Mouse (Mus musculus): ENCODE measurements at regions not wholly inside any gene's neighbourhood (a gene's known extent, or its start where the extent isn't known, plus 50 kb on each side); places are given as distances from the start of the nearest gene placed in this dataset.

DNA sequence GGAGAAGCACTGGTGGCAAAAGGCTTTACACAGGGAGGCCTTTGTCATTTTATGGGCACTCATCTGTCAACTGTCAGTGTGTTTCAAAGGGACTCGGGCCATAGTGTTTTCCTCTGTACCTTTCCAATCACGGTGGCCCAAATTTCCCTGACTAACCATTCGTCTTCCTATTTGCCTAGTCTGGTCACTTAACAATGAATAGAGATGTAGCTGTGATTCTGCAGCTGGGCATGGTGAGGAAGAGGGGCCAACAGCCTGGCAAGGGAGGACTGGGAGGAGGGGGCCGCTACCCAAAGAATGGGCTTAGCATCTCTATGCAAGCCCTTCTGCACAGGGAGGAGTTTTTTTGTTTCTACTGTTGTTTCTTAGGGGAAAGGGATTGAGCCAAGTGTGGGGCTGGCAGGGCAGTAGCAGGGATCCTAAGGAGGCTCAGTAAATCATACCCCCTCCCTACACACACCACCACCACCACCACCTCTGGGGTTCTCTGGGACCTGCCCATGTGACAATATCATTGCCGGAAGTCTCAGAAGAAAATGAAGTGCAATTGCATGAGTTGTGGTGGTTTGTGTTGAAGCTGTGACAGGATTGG is 367.2 kb downstream of the Nkx6-1 start:
- DNase-seq (ENCODE audit: low read depth, low spot score), result no peak

DNA sequence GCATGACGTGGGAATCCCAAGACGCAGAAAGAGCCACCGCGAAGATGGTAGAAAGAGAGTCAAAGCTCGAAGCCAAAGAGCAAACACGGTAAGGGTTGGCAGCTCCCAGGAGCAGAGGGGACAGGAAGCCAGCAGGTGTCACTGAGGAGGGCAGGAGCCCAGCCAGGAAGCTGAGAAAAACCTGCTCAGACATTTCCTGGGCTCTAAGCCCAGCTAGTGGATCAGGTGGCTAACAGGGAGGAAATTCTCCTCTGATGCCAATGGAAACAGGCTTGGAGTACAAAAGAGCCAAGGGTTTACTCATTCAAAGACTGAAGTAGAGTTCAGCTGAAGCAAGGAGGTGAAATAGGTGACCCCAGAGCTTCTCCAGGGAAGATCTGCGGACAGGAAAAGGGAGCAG is 368.9 kb downstream of the Nkx6-1 start:
- DNase-seq (ENCODE audit: low read depth, low spot score), result no peak

- DNase-seq (ENCODE audit: low read depth, low spot score), result no peak
These were observed 370.8 kb downstream of the Nkx6-1 start for GRCm38 (mm10) chr5:101294031-101294430.

- DNase-seq (ENCODE audit: low read depth, low spot score), result peak; percentile 45
These were observed 376.4 kb downstream of the Nkx6-1 start for GRCm38 (mm10) chr5:101288358-101288757.

DNA sequence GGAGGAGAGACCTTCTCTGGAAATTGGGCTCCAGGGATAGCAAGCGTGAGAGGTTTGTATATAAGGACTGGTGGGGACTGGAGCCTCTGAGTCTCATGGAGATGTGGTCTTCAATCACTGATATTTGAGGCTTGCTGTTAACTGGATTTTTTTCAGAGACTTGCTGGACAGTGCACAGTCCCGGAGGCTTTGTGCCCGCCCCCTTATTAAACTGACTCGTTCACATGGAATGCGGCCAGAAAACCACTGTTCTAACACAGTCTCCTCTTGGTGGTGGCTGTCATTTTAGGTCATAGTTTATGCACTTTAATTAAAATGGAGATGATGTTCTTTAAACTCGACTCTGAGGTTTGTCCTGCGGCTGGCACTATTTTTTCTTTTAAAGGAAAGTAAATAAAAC is 378.9 kb downstream of the Nkx6-1 start:
- no peak for DNase-seq (ENCODE audit: low read depth, low spot score)

GRCm38 (mm10) chr5:101250474-101250873 is 405.0 kb downstream of the Gpat3 start:
- DNase-seq (ENCODE audit: low read depth, low spot score), result no peak

DNA sequence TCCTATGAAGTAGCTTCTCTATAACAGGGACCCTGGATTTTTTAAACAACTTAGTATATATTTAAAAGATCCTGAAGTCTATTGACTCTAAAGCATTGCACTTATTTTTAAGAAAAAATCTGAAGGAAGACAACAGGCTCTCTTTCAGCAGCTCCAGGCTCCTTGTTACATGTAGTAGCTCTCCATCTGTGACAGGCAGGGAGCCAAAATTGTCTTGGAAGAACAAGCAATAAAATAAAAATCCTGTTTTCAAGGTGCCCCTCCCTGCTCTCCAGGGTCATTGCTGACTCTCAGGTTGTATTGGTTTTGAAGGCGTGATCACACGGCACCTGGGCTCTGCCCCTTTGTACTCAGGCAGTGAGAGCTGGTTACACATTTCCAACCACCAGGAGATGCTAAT is 397.1 kb downstream of the Gpat3 start:
- DNase-seq (ENCODE audit: low read depth, low spot score), result no peak

DNA sequence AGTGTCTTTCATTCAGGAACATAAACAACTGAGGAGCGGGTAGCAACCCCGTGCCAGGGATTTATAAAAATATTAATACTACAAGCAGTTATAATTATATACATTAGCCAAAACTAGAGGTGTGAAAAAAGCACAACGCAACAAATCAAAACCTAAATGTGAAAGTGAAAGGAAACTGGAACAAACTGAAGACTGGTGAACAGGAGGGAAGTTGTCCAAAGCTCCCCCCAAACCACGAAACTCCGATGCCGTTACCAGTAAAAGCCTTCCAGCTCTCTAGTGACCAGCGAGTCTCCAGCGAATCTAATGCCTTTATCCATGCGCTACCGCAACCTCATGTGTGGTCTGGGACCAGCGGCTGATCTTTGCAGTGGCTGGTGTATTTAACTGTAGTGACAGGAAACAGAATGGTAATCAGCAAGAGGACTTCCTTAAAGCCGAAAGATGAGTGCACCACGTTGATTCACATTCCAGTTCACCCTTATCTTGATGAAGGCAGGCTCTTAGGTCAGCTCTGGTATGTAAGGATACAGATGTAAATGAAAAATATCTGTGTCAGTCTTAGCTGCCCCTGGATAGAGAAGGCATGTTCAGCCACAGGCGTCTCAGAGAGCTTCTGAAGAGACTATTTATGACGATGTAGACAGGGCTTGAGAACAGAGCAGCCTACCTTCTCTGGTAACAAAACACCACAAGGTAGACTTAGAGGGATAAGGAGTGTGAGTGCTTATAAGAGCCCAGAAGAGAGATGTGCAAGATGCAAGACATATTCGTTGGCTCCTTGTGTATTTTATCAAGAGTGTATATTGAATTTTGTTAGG is 394.0 kb downstream of the Gpat3 start:
- no peak for DNase-seq (ENCODE audit: low read depth, low spot score)

- DNase-seq (ENCODE audit: low read depth, low spot score), result no peak
These were observed 390.7 kb downstream of the Gpat3 start for GRCm38 (mm10) chr5:101236163-101236693.

DNA sequence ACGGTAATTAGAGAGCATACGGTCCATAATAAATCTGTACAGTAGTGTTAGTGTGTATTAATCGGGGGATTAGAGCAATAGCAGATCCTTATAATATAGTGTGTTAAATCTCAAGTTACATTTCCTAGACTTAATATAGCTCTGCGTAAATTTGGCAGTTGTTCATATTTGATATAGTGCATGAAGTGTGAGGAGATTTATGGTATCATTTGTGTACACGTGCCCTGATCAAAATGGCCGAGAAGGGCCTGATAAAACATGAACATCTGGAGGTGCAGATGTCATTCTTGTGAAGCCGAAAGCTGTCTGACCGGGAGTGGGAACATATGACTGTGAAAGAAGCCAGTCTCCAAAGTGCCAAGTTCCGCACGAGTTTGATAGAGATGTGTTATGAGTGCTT is 376.9 kb downstream of the Gpat3 start:
- no peak for DNase-seq (ENCODE audit: low read depth, low spot score)

- no peak for DNase-seq (ENCODE audit: low read depth, low spot score)
These were observed 372.6 kb downstream of the Gpat3 start for GRCm38 (mm10) chr5:101218082-101218481.

- no peak for DNase-seq (ENCODE audit: low read depth, low spot score)
These were observed 371.5 kb downstream of the Gpat3 start for GRCm38 (mm10) chr5:101216837-101217571.

DNA sequence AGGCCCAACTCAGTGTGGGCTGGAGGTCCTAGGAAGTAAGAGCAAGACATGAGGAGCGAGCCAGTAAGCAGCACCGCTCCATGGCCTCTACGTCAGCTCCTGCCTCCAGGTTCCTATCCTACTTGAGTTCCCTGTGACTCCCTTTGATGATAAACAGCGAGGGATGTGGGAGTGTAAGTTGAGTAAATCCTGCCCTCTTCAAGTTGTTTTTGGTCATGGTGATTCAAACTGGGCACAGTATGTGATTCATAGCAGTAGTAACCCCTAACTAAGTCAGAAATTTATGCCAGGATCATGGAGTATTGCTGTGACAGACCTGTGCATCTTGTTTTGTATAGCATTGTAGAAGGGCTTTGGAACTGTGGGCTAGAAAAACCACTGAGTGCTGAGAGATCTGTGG is 366.5 kb downstream of the Gpat3 start:
- DNase-seq (ENCODE audit: low read depth, low spot score), result no peak

DNA sequence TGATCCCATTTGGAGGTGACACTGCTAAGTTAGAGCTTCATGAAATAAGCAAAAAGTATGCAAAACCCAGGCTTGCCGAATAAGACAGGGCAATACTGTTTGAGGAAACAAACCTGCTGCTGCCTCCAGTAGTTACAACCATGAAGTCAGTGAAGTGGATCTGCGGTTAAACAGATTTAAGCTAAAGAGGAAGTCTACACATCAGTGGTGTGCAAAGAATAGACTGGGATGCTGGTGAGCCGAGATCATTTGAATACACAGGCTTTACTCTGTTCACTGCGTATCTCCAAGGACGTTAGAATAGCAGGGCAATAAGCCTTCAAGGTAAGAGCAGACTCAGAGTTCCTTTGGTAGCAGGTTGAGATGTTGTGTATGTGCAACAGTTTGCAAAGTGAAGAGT is 362.6 kb downstream of the Gpat3 start:
- no peak for DNase-seq (ENCODE audit: low read depth, low spot score)

- no peak for DNase-seq (ENCODE audit: low read depth, low spot score)
These were observed 350.0 kb downstream of the Gpat3 start for GRCm38 (mm10) chr5:101195501-101195900.

DNA sequence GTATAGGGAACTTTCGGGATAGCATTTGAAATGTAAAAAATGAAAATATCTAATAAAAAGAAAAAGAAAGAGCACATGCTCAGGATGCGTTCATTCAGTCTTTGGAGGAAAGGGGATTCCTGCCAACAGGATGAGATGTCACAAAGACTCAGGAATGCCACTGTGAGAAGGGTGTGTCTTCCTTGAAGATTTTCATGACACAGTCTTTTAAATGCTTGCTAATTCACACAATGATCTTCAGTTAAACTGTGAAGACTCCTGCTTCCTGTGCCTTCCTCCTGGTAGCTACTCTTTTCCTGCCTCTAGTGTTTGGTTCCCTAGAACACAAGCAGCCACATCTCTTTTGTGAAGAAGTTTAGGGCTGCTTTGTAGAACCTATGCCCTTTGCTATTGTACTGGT is 345.5 kb downstream of the Gpat3 start:
- peak; percentile 79 for DNase-seq (ENCODE audit: low read depth, low spot score)

- DNase-seq (ENCODE audit: low read depth, low spot score), result no peak
These were observed 327.7 kb downstream of the Gpat3 start for GRCm38 (mm10) chr5:101173183-101173582.

DNA sequence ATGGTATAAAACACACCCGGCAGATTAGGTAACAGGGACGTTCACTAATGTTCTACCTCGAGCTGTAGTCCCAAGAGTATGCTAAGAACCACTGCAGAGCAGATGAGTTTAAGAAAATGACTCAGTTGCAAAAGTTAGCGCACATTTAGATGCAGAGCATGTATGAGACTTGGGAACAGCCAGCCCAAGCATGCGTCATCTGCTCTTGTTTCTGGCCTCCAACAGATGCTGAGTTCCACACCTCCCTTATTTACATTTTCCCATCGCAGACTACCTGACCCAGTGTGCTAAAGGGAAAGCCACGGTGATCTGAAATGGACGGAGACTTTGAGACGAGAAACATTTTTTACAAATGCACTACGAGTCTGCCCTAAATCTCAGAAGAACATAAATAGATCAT is 327.3 kb downstream of the Gpat3 start:
- DNase-seq (ENCODE audit: low read depth, low spot score), result no peak

- DNase-seq (ENCODE audit: low read depth, low spot score), result no peak
These were observed 323.6 kb downstream of the Gpat3 start for GRCm38 (mm10) chr5:101169074-101169473.

GRCm38 (mm10) chr5:101163624-101164213 is 318.2 kb downstream of the Gpat3 start:
- no peak for DNase-seq (ENCODE audit: low read depth, low spot score)

DNA sequence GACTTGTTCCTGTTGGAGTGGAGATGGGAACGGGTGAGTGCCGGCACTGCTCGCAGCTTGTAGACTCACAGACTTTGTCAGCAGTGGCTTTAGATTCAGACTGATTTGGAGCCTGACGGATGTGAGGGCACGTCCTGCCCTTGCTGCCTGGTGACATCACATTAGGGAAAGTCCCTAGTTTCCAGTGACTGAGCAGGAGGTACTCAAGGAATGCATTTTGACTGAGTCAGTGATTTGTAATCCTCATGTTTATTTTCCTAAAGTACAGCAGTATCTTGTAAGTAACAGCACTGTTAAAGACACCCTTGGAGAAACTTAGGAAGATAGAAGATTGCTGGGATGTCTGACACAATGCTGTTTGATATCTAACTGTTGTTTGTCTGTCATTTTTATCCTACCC is 317.6 kb downstream of the Gpat3 start:
- no peak for DNase-seq (ENCODE audit: low read depth, low spot score)

DNA sequence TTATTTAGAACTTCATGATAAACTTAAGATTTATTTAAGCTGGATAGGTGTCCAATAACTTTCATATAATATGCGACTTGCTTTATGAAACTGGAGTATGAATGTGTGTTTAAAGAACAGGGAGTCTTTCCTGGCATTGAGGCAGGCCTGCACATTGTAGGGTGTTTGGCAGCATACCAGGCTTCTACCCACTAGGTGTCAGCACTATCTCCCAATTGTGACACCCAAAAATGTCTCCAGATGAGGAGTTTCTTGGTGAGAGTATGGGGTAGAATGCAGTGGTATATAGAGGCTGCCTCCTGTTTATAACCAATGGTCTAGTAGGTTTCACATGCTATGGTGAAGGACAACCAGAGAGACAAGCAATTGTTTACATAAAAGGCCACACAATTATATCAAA is 311.9 kb downstream of the Gpat3 start:
- DNase-seq (ENCODE audit: low read depth, low spot score), result no peak
